Mouse (Mus musculus): ENCODE measurements around the gene Spock1.

Gene Spock1

DNA sequence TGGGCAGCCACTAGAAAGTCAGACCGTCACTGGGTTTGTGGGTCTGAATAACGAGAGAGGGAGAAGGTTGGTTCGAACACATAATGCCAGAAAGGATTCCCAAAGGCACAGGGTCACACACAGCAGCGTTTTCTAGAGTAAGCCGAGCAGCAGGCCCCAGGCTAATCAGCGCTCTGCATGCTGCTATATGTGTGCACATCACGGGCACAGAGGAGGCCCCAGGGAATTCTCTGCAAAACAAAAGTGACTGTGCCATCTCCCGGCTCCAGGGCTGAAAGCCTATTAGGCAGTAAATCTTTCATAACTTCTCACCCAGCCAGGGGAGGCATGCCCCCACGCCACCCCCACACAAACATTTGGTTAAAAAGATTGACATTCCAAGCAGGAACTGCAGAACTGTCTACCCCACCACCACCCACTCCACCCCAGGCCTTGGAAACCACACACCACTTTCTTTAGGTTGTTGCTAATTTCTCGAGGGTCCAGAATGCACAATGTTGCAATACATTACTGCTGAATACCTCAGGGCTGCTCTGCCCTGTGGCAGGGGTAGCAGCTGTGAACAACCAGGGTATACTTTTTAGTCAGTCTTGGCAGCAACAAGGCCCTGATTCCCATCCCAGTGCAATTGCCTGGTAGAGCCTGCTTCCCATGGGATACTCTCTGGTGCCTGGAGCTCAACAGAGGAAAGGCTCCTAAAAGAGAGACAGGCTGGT lies 319.4 kb downstream of the Spock1 start:
- no peak for DNase-seq

DNA sequence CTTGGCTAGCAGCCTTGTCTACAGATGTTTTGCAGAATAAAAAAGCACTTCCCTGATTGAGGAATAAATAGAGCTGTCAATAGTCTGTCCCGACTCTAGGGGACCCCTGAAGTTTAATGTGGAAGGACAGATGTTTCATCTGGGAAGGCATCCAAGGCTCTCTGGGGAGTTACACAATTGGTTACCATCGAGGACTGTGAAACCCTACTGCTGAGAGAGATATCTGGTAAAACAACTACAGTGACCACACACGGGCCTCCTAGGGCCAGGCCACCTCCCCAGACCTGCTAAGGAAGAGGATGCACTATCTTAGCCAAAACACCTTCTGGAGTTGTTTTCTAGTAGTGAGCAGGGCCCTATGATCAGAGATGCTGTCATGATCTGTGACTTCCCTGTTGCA lies 323.0 kb downstream of the Spock1 start:
- DNase-seq: no peak

DNA sequence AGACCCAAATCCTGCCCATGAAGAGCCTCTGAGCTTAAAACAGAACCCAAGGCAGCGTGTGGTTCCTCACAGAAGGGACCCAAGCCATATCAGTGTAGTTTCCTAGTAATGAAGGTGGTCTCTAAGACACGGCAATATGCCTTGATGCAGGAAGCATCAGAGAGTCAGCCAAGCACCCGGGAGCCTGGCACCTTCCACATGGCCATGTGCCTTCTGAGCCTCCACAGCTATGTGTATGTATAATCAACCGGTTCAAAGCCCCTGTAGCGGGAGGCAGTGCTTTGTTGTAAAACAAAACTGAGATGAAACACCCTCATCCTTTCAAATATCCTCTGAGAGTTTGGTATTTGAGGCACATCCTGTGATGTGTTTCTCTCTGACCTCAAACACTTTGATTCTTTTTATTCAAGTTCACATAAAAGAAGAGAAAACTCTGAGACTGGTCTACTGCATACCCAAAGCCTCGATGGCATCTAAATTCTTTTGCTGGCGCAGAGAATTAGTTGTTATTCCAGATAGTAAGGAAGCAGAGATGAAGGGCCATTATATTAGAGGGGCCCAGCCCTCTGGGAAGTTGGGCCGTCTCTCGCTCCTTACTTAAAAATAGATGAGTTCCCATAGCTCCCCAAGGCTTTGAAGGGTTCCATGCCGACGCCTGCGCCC lies 325.7 kb downstream of the Spock1 start:
- no peak for DNase-seq

DNA sequence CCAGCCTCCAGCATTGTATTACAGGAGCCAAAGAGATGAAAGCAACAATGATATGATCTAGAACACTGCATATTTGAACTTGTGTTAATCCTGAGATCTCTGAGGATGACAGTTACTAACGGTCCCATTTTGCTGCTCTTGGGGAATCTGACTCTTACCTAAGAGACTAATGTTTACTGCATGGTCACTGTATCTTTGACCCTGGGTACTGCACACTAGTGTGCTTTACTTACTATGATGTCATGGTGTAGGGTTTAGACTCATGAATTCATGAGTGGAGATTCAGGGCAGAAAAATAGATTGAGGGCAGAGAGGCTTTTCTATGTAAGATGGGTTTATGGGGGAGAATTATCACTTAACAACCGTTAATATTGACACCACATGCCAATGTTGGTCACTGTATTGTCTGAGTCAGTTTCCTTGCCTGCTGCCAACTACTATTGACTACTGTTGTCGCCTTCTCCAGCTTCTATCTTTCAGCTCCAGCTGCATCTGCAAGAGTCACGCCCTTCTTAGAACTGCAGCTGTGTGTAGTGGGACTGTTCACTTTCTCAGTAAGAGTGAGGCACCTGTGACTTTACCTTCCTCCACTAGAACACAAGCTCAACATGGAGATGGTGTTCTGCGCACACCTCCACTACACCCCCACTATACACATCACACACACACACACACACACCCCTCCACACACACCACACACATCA lies 330.4 kb downstream of the Spock1 start:
- no peak for DNase-seq

DNA sequence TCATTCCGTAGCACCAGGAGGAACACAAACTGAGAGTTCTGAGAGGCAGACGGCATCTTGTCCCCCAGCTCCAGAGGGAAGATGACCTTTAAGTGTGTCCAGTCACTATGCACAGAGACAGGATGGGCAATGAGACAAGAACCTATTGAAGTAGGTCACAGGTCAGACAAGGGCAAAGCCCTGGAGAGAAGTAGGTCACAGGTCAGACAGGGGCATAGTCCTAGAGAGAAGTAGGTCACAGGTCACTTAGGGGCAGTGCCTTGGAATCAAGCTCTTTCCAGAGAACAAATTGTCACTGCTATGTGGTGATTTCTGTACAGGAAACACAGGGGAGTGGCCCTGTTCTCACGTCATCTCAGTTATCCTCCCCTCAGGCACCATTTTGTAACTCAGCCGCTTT lies 334.6 kb downstream of the Spock1 start:
- DNase-seq: no peak

DNA sequence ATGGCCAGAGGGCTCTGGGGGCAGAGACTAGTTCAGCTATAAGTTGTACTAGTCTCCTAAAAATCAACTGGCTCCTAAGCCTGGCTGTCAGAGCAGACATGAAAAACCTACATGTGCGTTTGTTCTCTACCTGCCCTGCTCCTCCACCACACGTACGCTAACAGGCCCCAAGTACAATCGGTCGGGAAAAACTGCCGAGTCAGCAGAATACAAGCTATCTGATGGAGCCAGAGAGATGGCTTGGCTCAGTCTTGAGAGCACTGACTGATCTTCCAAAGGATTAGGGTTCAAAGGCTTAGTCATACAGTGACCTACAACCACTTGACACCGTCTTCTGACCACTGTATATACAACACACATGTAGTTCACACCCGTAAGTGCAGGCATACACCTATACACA lies 339.7 kb downstream of the Spock1 start:
- DNase-seq: no peak

DNA sequence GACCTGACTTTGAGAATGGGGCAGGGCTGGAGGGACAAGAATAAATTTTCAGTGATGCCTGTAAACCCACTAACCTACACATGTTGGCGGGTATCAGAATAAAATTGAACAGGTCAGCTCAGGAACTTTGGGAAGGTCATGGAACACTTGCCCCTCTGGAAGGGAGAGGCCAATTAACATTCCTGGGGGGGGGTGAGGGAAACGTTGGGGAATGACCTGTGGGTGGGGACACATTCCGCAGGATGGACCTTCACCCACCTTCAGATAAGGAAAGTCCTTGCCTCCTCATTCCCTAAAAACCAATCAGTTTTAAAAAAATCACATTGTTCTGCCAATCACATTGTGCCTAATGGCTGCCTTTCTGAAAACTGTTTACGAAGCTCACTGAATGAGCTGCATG lies 352.9 kb downstream of the Spock1 start:
- no peak for DNase-seq

DNA sequence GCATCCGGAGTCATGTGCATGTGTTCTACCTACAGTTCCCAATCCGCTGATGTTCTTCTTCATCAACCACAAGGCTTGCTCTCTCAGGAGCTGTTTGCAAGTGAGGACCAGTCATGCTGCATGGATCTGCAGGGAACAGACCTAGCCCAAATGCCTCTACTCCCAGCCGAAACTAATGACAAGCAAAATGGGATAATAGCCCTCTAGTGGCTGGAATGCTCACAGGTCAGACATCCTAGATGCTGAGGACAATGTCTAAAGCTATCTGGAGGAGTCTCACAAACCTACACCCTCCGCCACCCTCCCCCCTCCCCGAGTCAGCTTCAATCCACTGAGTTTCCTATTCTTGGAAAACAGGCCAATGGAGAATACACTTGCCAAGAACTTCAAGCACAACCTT lies 358.4 kb downstream of the Spock1 start:
- DNase-seq: no peak

DNA sequence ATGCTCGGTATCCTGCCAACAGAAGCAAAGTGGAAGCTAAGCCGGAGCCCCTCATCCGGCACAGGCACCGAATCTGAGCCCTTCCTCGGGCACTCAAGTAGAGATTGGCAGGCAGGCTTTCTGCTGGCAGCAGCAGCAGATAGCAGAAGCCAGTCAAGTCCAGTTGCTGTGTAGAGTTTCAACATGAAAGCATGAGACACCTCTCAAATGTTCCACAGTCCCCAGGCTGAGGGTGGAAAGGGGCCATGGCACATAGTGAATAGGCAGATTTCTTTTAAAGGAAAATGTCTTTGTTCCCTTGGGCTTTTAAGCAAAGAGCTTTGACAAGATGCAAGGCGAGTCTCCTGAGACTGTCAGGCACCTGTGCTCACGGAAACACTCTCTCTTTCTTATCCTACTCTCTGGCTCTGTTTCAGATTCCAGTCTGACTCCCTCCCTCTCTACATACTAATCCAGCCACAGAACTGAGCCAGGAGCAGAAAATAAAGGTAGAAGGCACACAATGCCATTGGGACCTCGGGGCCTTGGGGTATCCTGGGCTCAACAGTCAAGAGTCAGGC lies 371.1 kb downstream of the Spock1 start:
- DNase-seq: no peak

DNA sequence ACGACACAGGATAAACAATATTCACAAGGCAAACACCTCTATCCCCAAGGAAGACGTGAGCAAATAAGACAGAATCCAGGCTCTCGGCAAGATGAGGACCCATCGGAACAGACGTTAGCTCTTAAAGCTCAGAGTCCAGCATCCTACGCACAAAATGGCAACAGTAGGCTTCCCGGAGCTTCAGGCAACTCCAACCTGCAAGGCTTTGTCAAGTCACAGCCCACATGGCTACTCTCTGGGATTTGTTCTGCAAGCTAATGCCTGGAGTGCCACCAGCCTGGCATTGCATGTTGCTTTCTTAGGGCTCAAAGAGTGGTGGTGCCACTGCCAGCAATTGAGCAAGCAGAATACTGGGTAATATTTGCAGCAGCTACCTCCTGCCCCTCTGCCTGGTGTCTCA lies 373.8 kb downstream of the Spock1 start:
- DNase-seq: no peak

DNA sequence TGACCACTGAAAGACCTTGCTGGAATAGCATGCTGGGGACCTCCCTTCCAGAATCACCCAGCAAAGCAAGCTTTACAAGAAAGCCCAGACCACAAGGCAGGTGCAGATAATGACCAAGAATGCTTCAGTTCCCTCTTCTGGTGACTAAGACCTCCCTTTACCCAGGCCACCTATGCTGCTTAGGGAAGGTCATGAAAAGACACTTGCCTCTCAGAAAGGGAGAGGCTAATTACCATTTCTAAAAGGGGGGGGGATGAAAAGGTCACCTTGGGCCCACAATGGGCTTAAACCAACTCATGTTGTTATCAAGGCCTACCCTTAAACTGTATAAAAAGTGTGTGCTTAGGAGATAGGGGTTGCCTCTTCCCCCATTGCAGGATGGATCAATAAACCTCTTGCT lies 382.2 kb downstream of the Spock1 start:
- DNase-seq: no peak

DNA sequence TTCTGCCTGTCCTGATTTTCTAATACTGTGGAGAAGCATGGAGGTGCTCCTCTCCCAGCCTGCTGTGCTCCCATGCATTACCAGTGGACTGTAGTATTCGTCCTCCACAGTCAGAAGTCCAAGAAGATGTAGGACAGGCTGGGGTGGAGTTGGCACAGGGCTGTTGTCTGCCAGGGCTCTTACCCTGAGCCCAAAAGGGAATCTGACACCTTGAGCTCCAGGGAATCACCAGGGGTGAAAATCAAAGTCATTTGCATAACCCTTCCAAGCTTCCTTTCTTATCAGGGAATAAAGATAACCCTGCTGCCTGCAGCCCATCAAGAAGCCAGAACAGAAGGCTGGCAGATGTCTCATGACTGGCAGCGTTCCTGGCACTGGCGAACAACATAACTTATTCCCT lies 383.6 kb downstream of the Spock1 start:
- DNase-seq: no peak

DNA sequence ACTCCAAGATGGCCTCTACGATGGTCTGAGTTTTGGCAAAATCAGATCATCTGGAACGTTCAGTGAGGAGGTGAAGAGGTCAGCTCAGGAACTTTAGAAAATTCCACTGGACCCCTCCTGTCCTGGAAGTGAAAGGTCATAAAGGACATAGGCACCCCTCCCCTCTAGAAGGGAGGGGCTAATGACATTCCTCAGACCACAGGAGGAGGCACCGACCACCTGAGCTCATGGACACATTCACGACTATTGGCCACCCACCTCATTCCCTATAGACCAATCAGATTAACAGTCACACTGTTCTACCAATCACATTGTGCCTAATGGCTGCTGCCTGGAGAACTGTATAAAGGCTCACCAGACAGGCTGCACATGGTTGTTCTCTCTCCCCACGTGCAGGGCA lies 384.8 kb downstream of the Spock1 start:
- DNase-seq: no peak

DNA sequence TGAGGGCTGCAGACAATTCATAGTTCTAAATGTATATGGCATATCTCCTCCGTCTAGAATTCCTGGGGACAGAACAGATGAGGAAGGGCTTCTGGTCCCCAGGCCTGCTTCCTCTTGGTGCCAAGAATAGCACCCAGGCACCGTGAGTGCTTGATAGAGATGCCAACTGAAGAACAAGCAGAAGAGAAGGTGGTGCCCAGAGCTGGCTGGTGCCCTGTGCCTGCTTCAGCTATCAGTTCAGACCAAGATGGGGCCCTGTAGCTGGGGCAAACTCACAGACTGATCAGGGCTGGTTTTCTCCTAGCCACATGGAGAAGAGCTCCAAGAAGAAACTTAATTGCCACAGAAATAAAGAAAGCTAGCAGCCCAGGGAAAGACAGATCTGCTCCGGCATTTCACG lies 385.8 kb downstream of the Spock1 start:
- no peak for DNase-seq

DNA sequence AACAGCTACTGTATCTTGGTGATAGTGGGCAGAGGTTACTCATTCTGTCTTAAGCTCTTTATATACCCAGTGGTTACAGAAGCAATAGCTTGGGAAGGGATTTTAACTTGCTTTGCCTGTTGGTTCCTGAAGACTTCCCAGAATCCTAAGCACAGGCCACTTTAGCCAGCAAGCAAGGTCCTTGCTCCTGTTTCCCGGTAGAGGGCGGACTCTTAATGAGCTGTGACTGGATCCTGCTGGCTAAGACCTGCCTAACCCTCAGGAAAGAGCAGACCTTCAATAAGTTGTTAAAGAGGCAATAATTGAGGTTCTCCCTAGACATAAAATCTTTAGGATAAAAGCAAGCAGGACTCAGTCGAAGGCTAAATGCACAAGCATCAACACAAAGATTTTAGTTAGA lies 387.0 kb downstream of the Spock1 start:
- DNase-seq: no peak

DNA sequence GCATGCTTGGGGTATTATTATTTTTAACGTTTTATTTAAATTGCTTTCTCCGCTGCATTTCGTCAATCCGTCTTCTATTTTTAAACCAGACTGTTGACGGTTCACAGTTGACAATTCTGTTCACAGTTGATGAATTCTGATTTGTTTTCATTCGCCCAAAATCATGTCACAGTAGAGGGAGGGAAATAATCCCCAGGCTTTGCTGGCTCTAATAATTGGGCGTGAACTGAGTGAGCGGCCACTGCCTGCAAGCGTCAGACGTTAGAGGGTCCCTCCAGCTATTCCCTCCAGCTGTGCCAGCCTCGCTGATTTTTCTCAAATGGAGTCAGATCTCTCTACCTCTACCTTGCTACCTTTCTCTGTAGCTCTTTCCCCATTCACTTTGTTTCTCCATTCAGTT lies 388.3 kb downstream of the Spock1 start:
- no peak for DNase-seq

DNA sequence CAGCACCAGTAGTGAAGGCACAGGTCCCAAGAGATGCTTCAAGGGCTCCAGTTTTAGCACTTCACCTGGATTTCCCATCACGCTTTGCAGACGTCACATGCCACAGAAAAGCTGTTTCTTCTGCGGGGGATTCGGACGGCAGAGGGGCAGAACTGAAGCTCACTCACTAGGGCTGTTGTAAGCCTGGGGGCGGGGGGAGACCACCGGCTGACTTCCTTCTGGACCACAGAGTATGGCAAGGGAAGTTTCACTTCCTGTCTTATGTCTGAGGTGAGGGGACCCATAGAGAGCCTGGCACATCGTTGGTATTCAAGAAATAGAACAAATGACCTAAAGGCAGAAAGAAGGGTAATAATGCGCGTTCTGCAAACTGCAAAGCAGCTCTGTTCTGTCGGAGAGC lies 392.4 kb downstream of the Spock1 start:
- DNase-seq: no peak

DNA sequence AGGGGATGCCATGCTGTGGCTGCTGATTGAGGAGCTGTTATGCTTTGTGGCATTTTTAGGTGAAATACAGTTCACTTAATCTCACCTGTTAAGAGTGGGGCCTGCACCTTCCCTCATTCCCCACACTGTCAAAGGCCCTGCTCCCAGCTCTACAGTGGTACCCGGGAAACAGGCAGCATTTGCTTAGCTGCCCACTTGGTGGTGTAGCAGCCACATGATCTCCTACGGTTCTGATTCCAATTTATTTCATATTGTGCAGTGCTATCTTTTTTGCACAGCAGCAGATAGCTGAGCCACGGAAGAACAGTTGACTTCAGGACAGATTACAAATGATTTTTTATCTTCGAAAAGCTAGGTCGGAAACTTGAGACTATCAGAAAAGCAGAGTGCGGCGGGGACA lies 406.6 kb downstream of the Spock1 start:
- no peak for DNase-seq

DNA sequence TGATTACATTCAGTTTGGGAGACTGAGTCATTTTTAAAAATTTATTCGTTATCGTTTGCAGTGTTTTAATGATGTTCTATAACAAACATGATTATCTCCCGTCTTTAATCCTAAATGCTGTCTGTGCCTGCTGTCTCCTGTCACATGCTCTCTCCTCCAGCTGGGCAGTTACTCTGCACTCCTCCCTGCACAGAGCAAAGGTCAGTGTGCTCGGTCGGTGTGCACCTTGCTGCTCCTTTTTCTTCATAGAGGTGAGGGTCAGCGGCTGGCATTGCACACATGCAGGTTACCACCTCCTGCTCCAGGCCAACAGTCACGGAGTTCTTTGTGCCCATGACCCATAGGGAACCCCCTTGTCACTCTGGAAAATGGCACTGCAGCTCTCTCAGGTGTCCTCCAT lies 411.4 kb downstream of the Spock1 start:
- no peak for DNase-seq

DNA sequence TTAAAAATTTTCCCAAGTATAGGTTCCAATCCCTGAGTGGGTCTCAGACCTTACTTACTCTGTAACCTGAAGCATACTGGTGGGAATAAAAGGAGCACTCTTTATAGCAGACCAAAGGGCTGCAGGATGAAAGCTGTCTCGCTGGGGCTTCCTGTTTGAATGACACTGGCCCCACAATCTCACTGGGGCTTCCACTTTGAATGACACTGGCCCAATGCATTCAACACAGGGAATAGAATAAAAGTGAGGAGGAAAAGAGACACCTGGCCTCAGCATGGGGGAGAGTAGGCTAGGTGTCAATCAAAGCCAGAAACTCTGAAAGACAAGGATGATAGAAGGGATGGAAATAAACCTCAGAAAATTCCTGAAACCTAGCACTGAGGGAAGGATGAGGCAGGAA lies 413.3 kb downstream of the Spock1 start:
- DNase-seq: no peak

DNA sequence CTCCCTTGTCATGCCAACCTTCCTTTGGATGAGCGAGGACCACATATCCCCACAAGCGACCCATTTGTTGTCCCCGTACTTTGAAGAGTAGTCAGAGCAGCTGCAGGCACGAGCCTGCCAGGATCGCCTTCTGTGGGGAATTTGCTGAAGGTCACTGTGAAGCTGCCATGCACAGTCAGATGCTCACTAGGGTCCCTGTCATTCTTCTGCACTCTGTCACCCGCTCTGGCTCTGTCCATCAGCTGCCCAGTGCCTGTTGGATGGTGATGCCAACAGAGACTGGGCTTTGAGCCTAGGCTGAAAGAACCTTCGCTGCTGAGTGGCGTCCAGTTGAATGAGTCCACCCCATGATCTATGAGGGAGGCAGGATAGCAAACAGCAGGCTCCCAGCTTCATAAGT lies 419.2 kb downstream of the Spock1 start:
- DNase-seq: no peak

DNA sequence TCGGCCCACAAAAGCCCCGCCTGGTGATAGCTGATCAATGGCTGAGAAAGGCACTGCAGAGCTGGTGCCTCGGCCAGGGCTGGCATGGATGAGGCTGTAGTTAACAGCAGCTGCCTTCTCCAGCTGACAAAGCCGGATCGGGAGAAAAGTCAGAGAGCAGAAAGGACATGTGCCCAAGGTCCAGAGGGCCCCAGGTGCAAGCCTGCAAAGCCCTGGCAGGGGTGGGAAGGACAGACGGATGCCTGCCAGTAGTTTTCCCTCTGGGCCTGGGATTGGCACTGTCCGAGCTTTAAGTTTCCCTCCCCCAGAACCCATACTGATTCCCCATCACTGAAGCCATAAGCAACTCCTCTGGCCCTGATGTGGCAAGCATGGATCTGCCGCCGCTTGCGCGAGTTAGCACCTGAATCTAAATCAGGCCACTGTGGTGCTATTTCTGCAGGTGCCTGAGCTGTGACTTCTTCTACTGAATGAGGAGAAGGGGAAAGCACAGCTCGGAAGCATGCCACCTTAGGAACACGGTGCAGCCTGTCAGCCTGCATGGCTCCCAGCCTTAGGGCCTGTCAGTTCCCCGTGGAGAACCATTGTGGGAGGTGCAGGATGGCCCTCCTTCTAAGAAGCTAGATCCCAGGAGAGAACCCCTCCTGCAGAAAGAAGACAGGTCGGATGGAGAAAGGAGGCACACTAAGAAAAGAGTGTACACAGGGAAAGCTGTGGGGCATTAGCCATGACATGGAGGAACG lies 423.5 kb downstream of the Spock1 start:
- DNase-seq: no peak

DNA sequence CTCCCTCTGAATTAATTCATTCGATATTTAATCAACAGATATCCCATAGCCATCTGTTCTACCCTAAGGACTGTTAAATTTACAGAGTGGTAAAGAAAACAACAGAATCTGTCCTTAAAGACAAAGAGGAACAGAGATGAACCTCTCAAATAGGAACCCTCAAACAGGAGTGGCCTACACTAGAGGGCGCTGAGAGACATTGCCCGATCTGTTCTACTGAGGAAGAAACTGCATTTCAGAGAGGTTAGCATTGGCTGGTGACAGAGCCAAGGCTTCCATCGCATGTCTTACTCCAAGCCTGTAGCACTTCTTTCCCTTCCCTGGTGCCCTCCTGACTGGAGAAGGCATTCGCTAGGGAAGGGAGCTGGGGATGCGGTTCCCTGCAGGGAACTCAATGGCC lies 431.4 kb downstream of the Spock1 start:
- DNase-seq: no peak
